Mouse (Mus musculus) liver, embryonic 12.5 days (tissue): ENCODE results near the gene Olfr807. TPM values are rescaled to one million over a fixed set of nuclear protein-coding genes. Genes with fewer than 3 reads are reported as not detected.

Source experiments
- ATAC-seq: fragments of 200-750 bp; cut with Nextera tagmentation; 2 replicates; pipeline ENCODE4 v1.8.0; 2017; ENCODE audit warnings: moderate number of reproducible peaks, mild to moderate bottlenecking, moderate library complexity
- H3K27ac ChIP-seq: fragments of 300-500 bp; sonication (generic); 2 replicates; pipeline ENCODE4 v1.5.1; 2016; ENCODE audit warnings: mild to moderate bottlenecking
- H3K27me3 ChIP-seq: fragments of 300-500 bp; sonication (generic); replicated peaks from 2 replicates; pipeline ENCODE4 v1.6.1; 2016; ENCODE audit warnings: mild to moderate bottlenecking, moderate library complexity
- H3K36me3 ChIP-seq: fragments of 300-500 bp; sonication (generic); 2 replicates; pipeline ENCODE4 v1.6.1; 2016; ENCODE audit warnings: mild to moderate bottlenecking, moderate library complexity
- H3K4me1 ChIP-seq: fragments of 300-500 bp; sonication (generic); 2 replicates; pipeline ENCODE4 v1.6.1; 2016
- H3K4me2 ChIP-seq: fragments of 300-500 bp; sonication (generic); 2 replicates; pipeline ENCODE4 v1.6.1; 2016; ENCODE audit warnings: mild to moderate bottlenecking, moderate library complexity
- H3K4me3 ChIP-seq: fragments of 300-500 bp; sonication (generic); 2 replicates; pipeline ENCODE4 v1.5.1; 2016; ENCODE audit warnings: mild to moderate bottlenecking, moderate library complexity
- H3K9ac ChIP-seq: fragments of 300-500 bp; sonication (generic); 2 replicates; pipeline ENCODE4 v1.6.1; 2016; ENCODE audit warnings: mild to moderate bottlenecking, moderate library complexity
- H3K9me3 ChIP-seq: fragments of 300-500 bp; sonication (generic); replicated peaks from 2 replicates; pipeline ENCODE4 v1.6.1; 2016; ENCODE audit warnings: mild to moderate bottlenecking, moderate library complexity
- WGBS: fragments of 180-500 bp; shearing (Covaris S2); methylation state at CpG from one replicate; pipeline ENCODE4 v1.1.7; 2016; ENCODE audit not compliant: insufficient replicate concordance; 5-methylcytosine and 5-hydroxymethylcytosine counted together
- microRNA-seq: library from miRNA; unstranded; fragments of <30 nt; microRNA quantifications from one replicate; pipeline ENCODE4, GENCODE M21; 2017
- polyA plus RNA-seq: library from polyadenylated mRNA; unstranded; fragments of >200 nt; fragmentation: Nextera tagmentation; extraction: Ambion mirVana; gene quantifications from 2 replicates; pipeline ENCODE4 v1.2.1, GENCODE M21; 2016

The Olfr807 gene
- polyA plus RNA-seq = not detected in 2 replicates

DNA sequence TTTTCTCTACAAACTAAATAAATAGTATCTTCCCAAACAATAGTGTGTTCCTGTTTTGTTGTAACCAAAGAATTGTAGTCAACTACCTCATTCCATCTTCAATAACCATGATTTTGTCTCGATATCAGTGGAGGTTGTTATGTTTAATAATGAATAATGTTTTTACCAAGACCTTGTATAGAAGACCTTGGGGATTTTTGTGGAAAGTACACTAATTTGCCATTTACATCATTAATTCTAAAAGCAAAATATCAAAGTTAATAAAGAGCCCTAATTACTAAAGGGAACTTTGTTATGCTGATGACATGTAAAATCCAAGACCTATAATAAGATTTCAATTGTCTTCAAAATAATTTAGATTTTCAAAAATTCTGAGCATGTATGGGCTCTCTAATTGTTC is at the start of gene Olfr807:
Gene Olfr807, minus strand, starts transcription at position 101 of the 400 bp plus-strand sequence.
- ATAC-seq = no peak
- H3K9me3 ChIP-seq = no peaks in the 10 kb centered on the region
- no peak within 1 kb of the TSS for H3K9ac ChIP-seq
- H3K27me3 ChIP-seq = no peaks in the 10 kb centered on the region
- H3K27ac ChIP-seq = no peak within 1 kb of the TSS
- H3K4me2 ChIP-seq = no peak within 1 kb of the TSS
- H3K36me3 ChIP-seq = no peaks in the 10 kb centered on the region
- H3K4me1 ChIP-seq = no peaks in the 10 kb centered on the region
- 42% methylated on average over 1 of the region's 1 CpGs for WGBS
- no peak within 1 kb of the TSS for H3K4me3 ChIP-seq

DNA sequence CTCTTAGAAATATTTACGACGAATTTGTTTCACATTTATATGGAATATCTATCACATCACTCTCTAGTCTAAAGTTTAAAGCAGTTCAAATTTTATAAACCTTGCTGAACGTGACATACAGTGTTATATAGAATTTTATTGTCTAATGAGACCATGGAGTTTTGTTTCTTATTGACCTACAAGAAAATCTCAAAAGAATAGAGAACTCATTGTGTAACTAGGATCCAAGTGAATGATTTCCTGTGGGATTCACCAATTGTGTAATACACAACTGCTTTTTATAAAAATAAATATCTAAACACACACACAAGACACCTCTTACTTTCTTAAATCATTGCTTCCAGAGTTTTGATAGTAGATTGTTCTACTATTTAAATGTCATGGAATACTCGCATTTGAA is 46.7 kb upstream of the Olfr807 start, which contains the start of gene Olfr811:
Gene Olfr811, minus strand, starts transcription at position 101 of the 400 bp plus-strand sequence.
- Histone ChIP-seq H3K27me3 (no peaks in the 10 kb centered on the region), H3K4me2 (no peak within 1 kb of the TSS), H3K36me3 (no peaks in the 10 kb centered on the region), H3K27ac (no peak within 1 kb of the TSS), H3K4me3 (no peak within 1 kb of the TSS), H3K4me1 (no peaks in the 10 kb centered on the region), H3K9ac (no peak within 1 kb of the TSS), H3K9me3 (no peaks in the 10 kb centered on the region)
- whole genome bisulfite sequencing = 65% methylated on average over 4 of the region's 4 CpGs
- ATAC-seq = no peak

DNA sequence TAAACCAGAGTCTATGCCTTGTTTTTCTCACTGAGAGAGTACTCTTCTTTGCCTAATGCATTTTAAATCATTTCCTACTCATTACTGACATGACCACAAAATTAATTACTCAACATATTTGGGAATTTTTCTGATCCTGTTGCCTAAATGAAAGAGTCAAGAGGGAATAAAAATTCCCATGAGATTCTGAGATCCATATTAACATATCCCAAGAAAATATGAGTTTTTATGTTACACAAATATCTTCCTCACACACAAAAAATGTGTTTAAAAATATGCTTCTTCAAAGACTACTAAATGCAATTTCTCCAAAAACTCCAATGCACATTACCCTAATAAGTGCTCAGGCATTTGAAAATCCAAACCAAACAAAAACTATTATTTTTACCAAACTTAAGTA is 37.2 kb upstream of the Olfr807 start, which contains the start of gene Olfr810:
Gene Olfr810, minus strand, starts transcription at position 101 of the 400 bp plus-strand sequence.
- Histone ChIP-seq H3K27ac (no peak within 1 kb of the TSS), H3K36me3 (no peaks in the 10 kb centered on the region), H3K9me3 (no peaks in the 10 kb centered on the region), H3K4me3 (no peak within 1 kb of the TSS), H3K4me2 (no peak within 1 kb of the TSS), H3K4me1 (no peaks in the 10 kb centered on the region), H3K27me3 (no peaks in the 10 kb centered on the region), H3K9ac (no peak within 1 kb of the TSS)
- no peak for ATAC-seq

DNA sequence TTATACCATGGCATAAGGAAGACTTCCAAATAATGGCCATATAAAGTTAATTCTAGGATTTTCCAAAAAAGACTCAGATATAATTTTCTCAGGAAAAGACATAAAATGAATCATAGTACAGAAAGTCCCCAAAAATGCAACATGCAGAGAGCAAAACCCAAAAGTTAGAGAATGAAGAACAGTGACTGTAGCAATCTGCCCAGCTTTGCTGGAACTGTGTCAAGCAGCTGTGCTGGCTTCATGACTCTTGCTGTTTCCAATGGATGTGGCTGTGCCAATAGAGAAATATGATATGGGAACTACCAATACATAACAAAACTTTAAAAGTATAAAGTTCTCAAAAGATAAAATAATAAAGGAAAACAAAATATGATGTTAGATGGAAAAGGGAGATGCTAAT is 20.5 kb upstream of the Olfr807 start:
- H3K4me2 ChIP-seq = no peak overlapping the region
- no peak overlapping the region for H3K4me3 ChIP-seq
- no peaks in the 10 kb centered on the region for H3K27me3 ChIP-seq
- H3K4me1 ChIP-seq = no peaks in the 10 kb centered on the region
- no peaks in the 10 kb centered on the region for H3K36me3 ChIP-seq
- H3K27ac ChIP-seq = no peak overlapping the region
- no peaks in the 10 kb centered on the region for H3K9me3 ChIP-seq
- no peak for ATAC-seq
- H3K9ac ChIP-seq = no peak overlapping the region

DNA sequence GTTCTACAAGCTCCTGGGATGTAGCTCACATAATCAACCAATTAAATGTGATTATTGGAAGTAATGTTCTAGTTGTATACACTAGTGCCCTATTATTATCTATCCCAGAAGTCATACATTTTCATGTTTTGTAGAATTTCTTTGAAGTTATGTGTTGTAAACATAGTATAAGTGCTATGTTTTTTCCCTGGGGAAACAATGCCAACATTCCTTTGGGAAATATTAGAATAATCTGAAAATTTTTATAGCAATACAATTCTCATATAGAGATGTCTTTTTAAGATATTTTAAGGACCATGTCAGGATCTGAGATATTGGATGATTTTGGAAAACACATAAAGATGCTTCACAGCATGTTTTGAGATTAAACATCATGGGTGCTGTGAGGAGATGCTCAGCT is 16.7 kb upstream of the Olfr807 start, which contains the start of gene Olfr809:
Gene Olfr809, plus strand, starts transcription at position 301 of the 400 bp plus-strand sequence.
- Histone ChIP-seq H3K27ac (no peak within 1 kb of the TSS), H3K4me3 (no peak within 1 kb of the TSS), H3K9ac (no peak within 1 kb of the TSS), H3K36me3 (no peaks in the 10 kb centered on the region), H3K9me3 (no peaks in the 10 kb centered on the region), H3K27me3 (no peaks in the 10 kb centered on the region), H3K4me2 (no peak within 1 kb of the TSS), H3K4me1 (no peaks in the 10 kb centered on the region)
- no peak for ATAC-seq

DNA sequence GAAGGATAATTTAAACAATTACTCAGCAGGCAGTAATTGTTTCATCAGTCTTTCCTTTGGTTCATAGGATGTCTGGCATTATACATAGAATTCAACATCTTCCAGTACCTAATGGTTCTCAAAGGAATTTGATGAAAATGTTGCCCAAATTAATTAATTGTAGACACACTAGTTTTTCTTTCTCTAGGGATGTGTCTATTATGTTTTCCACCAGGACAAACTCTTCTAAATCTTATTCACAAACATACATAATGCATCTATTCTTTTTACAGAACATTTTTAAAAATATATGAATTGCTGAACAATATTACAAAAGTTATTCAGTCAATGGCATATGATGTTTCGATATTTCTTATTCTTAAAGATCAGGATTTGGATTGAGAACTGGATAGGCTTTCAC is 7.6 kb upstream of the Olfr807 start, which contains the start of gene Olfr808:
Gene Olfr808, plus strand, starts transcription at position 301 of the 400 bp plus-strand sequence.
- no peak within 1 kb of the TSS for H3K4me3 ChIP-seq
- H3K4me1 ChIP-seq = no peaks in the 10 kb centered on the region
- no peak within 1 kb of the TSS for H3K27ac ChIP-seq
- H3K27me3 ChIP-seq = no peaks in the 10 kb centered on the region
- no peak for ATAC-seq
- H3K4me2 ChIP-seq = no peak within 1 kb of the TSS
- no peak within 1 kb of the TSS for H3K9ac ChIP-seq
- WGBS = 63% methylated on average over 1 of the region's 1 CpGs
- H3K9me3 ChIP-seq = no peaks in the 10 kb centered on the region
- H3K36me3 ChIP-seq = no peaks in the 10 kb centered on the region

DNA sequence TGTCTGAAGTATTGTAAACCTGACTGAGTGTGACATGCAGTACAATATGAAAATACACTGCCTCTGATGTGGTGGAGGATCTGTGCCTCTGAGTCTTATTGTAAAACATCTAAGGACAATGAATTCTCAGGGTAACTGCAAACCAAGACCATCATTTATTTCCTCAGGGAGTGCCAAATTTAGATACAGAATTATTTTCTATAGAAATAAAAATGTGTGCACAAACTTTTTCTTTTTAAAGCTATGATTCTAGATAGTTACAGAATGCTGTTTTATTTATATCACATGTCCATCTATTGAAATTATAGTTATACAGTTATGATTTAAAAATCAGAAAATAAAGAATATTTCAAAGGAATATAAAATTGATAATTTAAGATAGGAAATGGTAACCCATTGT is 15.8 kb downstream of the Olfr807 start, which contains the start of gene Olfr806:
Gene Olfr806, minus strand, starts transcription at position 101 of the 400 bp plus-strand sequence.
- Histone ChIP-seq H3K4me2 (no peak within 1 kb of the TSS), H3K4me1 (no peaks in the 10 kb centered on the region), H3K9me3 (no peaks in the 10 kb centered on the region), H3K4me3 (no peak within 1 kb of the TSS), H3K27me3 (no peaks in the 10 kb centered on the region), H3K27ac (no peak within 1 kb of the TSS), H3K9ac (no peak within 1 kb of the TSS), H3K36me3 (no peaks in the 10 kb centered on the region)
- ATAC-seq = no peak

DNA sequence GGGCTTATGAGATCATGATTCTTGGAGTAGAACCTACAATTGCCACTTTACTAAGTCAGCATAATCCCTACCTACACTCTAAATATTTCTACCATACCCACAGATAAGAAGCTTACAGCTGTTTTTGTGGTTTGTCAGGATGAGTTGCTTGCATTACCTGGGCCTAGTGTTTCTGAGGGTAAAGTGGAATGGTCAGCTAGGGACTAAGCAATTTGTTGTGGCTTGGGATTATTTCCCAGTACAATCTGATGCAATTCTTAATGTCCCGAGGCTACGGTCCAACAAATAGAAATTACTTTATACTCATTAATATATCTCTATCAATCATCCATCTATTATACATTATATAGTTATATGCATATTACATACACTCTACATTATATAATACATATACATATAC is 28.3 kb downstream of the Olfr807 start, which contains the start of gene Olfr805:
Gene Olfr805, minus strand, starts transcription at position 101 of the 400 bp plus-strand sequence.
- Histone ChIP-seq H3K36me3 (no peaks in the 10 kb centered on the region), H3K9me3 (no peaks in the 10 kb centered on the region), H3K27me3 (no peaks in the 10 kb centered on the region), H3K4me2 (no peak within 1 kb of the TSS), H3K9ac (no peak within 1 kb of the TSS), H3K4me3 (no peak within 1 kb of the TSS), H3K27ac (no peak within 1 kb of the TSS), H3K4me1 (no peaks in the 10 kb centered on the region)
- WGBS = 76% methylated on average over 2 of the region's 2 CpGs
- ATAC-seq = no peak

Small RNA genes within 50 kb of the gene (microRNA-seq; reads per million reads assigned to microRNA genes)
- not detected for gene Gm24485

Other genes with a start within 250 kb of the Olfr807 start
- not detected in 2 replicates for gene Olfr791, start 236.0 kb downstream of the Olfr807 start, polyA plus RNA-seq
- not detected in 2 replicates for gene Olfr792, start 218.6 kb downstream of the Olfr807 start, polyA plus RNA-seq
- not detected in 2 replicates for gene Olfr794, start 190.1 kb downstream of the Olfr807 start, polyA plus RNA-seq
- not detected in 2 replicates for gene Olfr796, start 145.2 kb downstream of the Olfr807 start, polyA plus RNA-seq
- not detected in 2 replicates for gene Olfr798, start 129.9 kb downstream of the Olfr807 start, polyA plus RNA-seq
- gene Olfr799, start 120.3 kb downstream of the Olfr807 start, polyA plus RNA-seq = not detected in 2 replicates
- not detected in 2 replicates for gene Olfr800, start 100.1 kb downstream of the Olfr807 start, polyA plus RNA-seq
- not detected in 2 replicates for gene Olfr801, start 83.9 kb downstream of the Olfr807 start, polyA plus RNA-seq
- not detected in 2 replicates for gene Olfr802, start 69.6 kb downstream of the Olfr807 start, polyA plus RNA-seq
- gene Olfr803, start 63.5 kb downstream of the Olfr807 start, polyA plus RNA-seq = not detected in 2 replicates
- gene Olfr804, start 54.6 kb downstream of the Olfr807 start, polyA plus RNA-seq = not detected in 2 replicates
- not detected in 2 replicates for gene Olfr805, start 28.4 kb downstream of the Olfr807 start, polyA plus RNA-seq
- gene Olfr806, start 15.9 kb downstream of the Olfr807 start, polyA plus RNA-seq = not detected in 2 replicates
- not detected in 2 replicates for gene Olfr808, start 7.7 kb upstream of the Olfr807 start, polyA plus RNA-seq
- gene Olfr809, start 16.8 kb upstream of the Olfr807 start, polyA plus RNA-seq = not detected in 2 replicates
- gene Olfr810, start 37.1 kb upstream of the Olfr807 start, polyA plus RNA-seq = not detected in 2 replicates
- gene Olfr811, start 46.6 kb upstream of the Olfr807 start, polyA plus RNA-seq = not detected in 2 replicates
- gene Olfr812, start 88.3 kb upstream of the Olfr807 start, polyA plus RNA-seq = not detected in 2 replicates
- not detected in 2 replicates for gene Olfr813, start 97.6 kb upstream of the Olfr807 start, polyA plus RNA-seq
- not detected in 2 replicates for gene Olfr814, start 122.1 kb upstream of the Olfr807 start, polyA plus RNA-seq
- not detected in 2 replicates for gene Olfr815, start 148.1 kb upstream of the Olfr807 start, polyA plus RNA-seq
- gene Olfr816, start 157.8 kb upstream of the Olfr807 start, polyA plus RNA-seq = not detected in 2 replicates
- not detected in 2 replicates for gene Olfr818, start 191.3 kb upstream of the Olfr807 start, polyA plus RNA-seq
- gene Olfr819, start 209.5 kb upstream of the Olfr807 start, polyA plus RNA-seq = not detected in 2 replicates
- gene Olfr247, start 218.3 kb upstream of the Olfr807 start, polyA plus RNA-seq = not detected in 2 replicates
- not detected in 2 replicates for gene Gm10310, start 227.3 kb upstream of the Olfr807 start, polyA plus RNA-seq